Mouse (Mus musculus) neural tube, embryonic 13.5 days (tissue): ENCODE measurements around the gene Ccl7. TPM values are rescaled to one million over a fixed set of nuclear protein-coding genes. Genes with fewer than 3 reads are reported as not detected.

Source experiments
- ATAC-seq: fragments of 200-750 bp; cut with Nextera tagmentation; 2 replicates; pipeline ENCODE4 v1.8.0; 2017; ENCODE audit warnings: low read depth, mild to moderate bottlenecking, moderate TSS enrichment, moderate library complexity
- H3K27ac ChIP-seq: fragments of 300-500 bp; sonication (generic); replicated peaks from 2 replicates; pipeline ENCODE4 v1.5.1; 2015; ENCODE audit warnings: moderate library complexity, mild to moderate bottlenecking, inconsistent platforms
- H3K27me3 ChIP-seq: fragments of 300-500 bp; sonication (generic); 2 replicates; pipeline ENCODE4 v1.6.1; 2015; ENCODE audit warnings: mild to moderate bottlenecking, inconsistent platforms
- H3K36me3 ChIP-seq: fragments of 300-500 bp; sonication (generic); 2 replicates; pipeline ENCODE4 v1.6.1; 2015; ENCODE audit warnings: mild to moderate bottlenecking, inconsistent platforms
- H3K4me1 ChIP-seq: fragments of 300-500 bp; sonication (generic); replicated peaks from 2 replicates; pipeline ENCODE4 v1.6.1; 2015; ENCODE audit warnings: inconsistent platforms
- H3K4me2 ChIP-seq: fragments of 300-500 bp; sonication (generic); 2 replicates; pipeline ENCODE4 v1.6.1; 2015; ENCODE audit warnings: inconsistent platforms, mild to moderate bottlenecking, moderate library complexity
- H3K4me3 ChIP-seq: fragments of 300-500 bp; sonication (generic); 2 replicates; pipeline ENCODE4 v1.5.1; 2015; ENCODE audit warnings: mild to moderate bottlenecking, inconsistent platforms
- H3K9ac ChIP-seq: fragments of 300-500 bp; sonication (generic); 2 replicates; pipeline ENCODE4 v1.6.1; 2015; ENCODE audit warnings: moderate library complexity, mild to moderate bottlenecking, inconsistent platforms
- H3K9me3 ChIP-seq: fragments of 300-500 bp; sonication (generic); 2 replicates; pipeline ENCODE4 v1.6.1; 2016; ENCODE audit warnings: inconsistent platforms
- WGBS: fragments of 180-500 bp; shearing (Covaris S2); methylation state at CpG from one replicate; pipeline ENCODE4 v1.1.7; 2015; 5-methylcytosine and 5-hydroxymethylcytosine counted together
- polyA plus RNA-seq: library from polyadenylated mRNA; unstranded; fragments of >200 nt; fragmentation: Nextera tagmentation; extraction: Ambion mirVana; gene quantifications from 2 replicates; pipeline ENCODE4 v1.2.1, GENCODE M21; 2015

Gene Ccl7
- polyA plus RNA-seq, result 1.3 and 3.1 TPM in 2 replicates

- H3K9ac ChIP-seq, result no peak within 1 kb of the TSS
- H3K4me1 ChIP-seq, result no peaks in the 10 kb centered on the region
- H3K36me3 ChIP-seq, result no peaks in the 10 kb centered on the region
- ATAC-seq, result no peak
- no peak within 1 kb of the TSS for H3K4me2 ChIP-seq
- no peak within 1 kb of the TSS for H3K27ac ChIP-seq
- H3K4me3 ChIP-seq, result no peak within 1 kb of the TSS
- no peaks in the 10 kb centered on the region for H3K27me3 ChIP-seq
- 82% methylated on average over 3 of the region's 3 CpGs for WGBS
- H3K9me3 ChIP-seq, result no peaks in the 10 kb centered on the region
Measured at GRCm38 (mm10) chr11:82045471-82045870, at the start of gene Ccl7. Gene Ccl7, plus strand, starts transcription at chr11:82045712.

- Histone ChIP-seq H3K27ac (no peak overlapping the region), H3K9ac (no peak overlapping the region), H3K27me3 (no peaks in the 10 kb centered on the region), H3K4me3 (no peak overlapping the region), H3K4me1 (no peaks in the 10 kb centered on the region), H3K36me3 (no peaks in the 10 kb centered on the region), H3K4me2 (no peak overlapping the region), H3K9me3 (no peaks in the 10 kb centered on the region)
- 64% methylated on average over 10 of the region's 10 CpGs for WGBS
- 0 out of 2 replicates have a peak, but pooled peaks have one; percentile 67 for ATAC-seq
Measured at GRCm38 (mm10) chr11:81996172-81996841, 49.2 kb upstream of the Ccl7 start.

DNA sequence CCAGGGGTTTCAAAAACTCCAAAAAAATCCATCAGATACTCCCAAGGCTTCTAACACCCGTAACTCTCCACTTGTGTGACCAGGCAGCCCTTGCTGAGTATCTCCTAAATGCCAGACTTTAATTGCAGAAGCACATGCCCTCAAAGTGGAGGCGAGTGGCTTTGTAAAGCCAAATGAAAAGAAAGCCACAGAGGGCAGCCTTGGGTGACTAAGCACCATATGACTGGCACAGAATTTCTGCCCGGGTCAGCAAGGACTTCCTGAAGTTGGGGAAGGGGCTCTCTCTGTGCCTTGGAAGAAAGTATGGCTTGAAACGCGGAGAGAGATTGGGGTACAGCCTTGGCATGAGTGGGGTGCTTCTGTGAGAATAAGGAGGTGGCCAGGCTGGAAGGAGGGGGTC, 48.4 kb upstream of the Ccl7 start:
- no peak overlapping the region for H3K27ac ChIP-seq
- H3K36me3 ChIP-seq, result no peaks in the 10 kb centered on the region
- ATAC-seq, result no peak
- WGBS, result 86% methylated on average over 5 of the region's 5 CpGs
- H3K9me3 ChIP-seq, result no peaks in the 10 kb centered on the region
- H3K27me3 ChIP-seq, result no peaks in the 10 kb centered on the region
- no peak overlapping the region for H3K4me3 ChIP-seq
- H3K9ac ChIP-seq, result no peak overlapping the region
- H3K4me1 ChIP-seq, result no peaks in the 10 kb centered on the region
- H3K4me2 ChIP-seq, result no peak overlapping the region

GRCm38 (mm10) chr11:81998646-81999045, 46.9 kb upstream of the Ccl7 start:
- WGBS, result 91% methylated on average over 3 of the region's 3 CpGs
- no peaks in the 10 kb centered on the region for H3K4me1 ChIP-seq
- ATAC-seq, result no peak
- no peak overlapping the region for H3K27ac ChIP-seq
- no peaks in the 10 kb centered on the region for H3K36me3 ChIP-seq
- H3K4me3 ChIP-seq, result no peak overlapping the region
- H3K27me3 ChIP-seq, result no peaks in the 10 kb centered on the region
- H3K9me3 ChIP-seq, result no peaks in the 10 kb centered on the region
- H3K9ac ChIP-seq, result no peak overlapping the region
- no peak overlapping the region for H3K4me2 ChIP-seq

DNA sequence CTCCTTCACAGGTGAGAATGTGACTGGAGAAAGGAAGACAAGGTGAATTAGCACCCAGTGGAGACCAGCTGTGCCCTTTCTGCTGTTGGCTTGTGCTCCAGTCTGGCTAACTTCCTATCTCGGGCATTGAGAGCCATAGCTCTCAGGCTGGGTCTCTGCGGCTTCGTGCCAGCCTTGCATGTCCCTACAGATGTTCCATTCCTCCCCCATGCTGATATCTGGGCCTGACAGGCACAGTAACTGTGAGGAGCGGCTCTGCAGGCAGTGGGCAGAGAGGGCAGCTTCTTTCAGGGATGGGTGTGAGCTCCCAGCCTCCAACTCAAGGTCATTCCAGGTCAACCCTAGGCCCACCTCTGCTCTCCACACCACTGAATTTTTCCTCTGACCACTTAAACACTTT, 46.0 kb upstream of the Ccl7 start:
- WGBS, result 77% methylated on average over 4 of the region's 4 CpGs

GRCm38 (mm10) chr11:82000581-82000980, 44.9 kb upstream of the Ccl7 start:
- Histone ChIP-seq H3K36me3 (no peaks in the 10 kb centered on the region), H3K4me1 (no peaks in the 10 kb centered on the region), H3K9me3 (no peaks in the 10 kb centered on the region), H3K9ac (no peak overlapping the region), H3K4me3 (no peak overlapping the region), H3K4me2 (no peak overlapping the region), H3K27ac (no peak overlapping the region), H3K27me3 (no peaks in the 10 kb centered on the region)
- no peak for ATAC-seq
- 56% methylated on average over 5 of the region's 5 CpGs for WGBS

More for the DNA sequence above, 46.0 kb upstream of the Ccl7 start:
- Histone ChIP-seq H3K4me2 (no peak overlapping the region), H3K36me3 (no peaks in the 10 kb centered on the region), H3K4me3 (no peak overlapping the region), H3K9ac (no peak overlapping the region), H3K27me3 (no peaks in the 10 kb centered on the region), H3K27ac (no peak overlapping the region), H3K4me1 (no peaks in the 10 kb centered on the region), H3K9me3 (no peaks in the 10 kb centered on the region)
- no peak for ATAC-seq

- ATAC-seq, result no peak
Measured at GRCm38 (mm10) chr11:82004810-82005209, 40.7 kb upstream of the Ccl7 start.

GRCm38 (mm10) chr11:82006796-82007423, 38.6 kb upstream of the Ccl7 start:
- H3K4me1 ChIP-seq, result peaks cover 17% of the 10 kb centered on the region
- 56% methylated on average over 12 of the region's 12 CpGs for WGBS
- peak overlapping the region; percentile 3; the same call in 1 of the 2 replicates for H3K4me2 ChIP-seq
- H3K4me3 ChIP-seq, result no peak overlapping the region
- no peaks in the 10 kb centered on the region for H3K9me3 ChIP-seq
- no peaks in the 10 kb centered on the region for H3K27me3 ChIP-seq
- peak overlapping the region; percentile 43 for H3K27ac ChIP-seq
- ATAC-seq, result no peak
- no peaks in the 10 kb centered on the region for H3K36me3 ChIP-seq
- no peak overlapping the region for H3K9ac ChIP-seq

More at GRCm38 (mm10) chr11:82004810-82005209, 40.7 kb upstream of the Ccl7 start:
- H3K27me3 ChIP-seq, result no peaks in the 10 kb centered on the region
- no peaks in the 10 kb centered on the region for H3K36me3 ChIP-seq
- H3K4me2 ChIP-seq, result no peak overlapping the region
- no peak overlapping the region for H3K4me3 ChIP-seq
- no peak overlapping the region for H3K9ac ChIP-seq
- H3K9me3 ChIP-seq, result no peaks in the 10 kb centered on the region
- no peak overlapping the region for H3K27ac ChIP-seq
- 77% methylated on average over 2 of the region's 2 CpGs for WGBS
- H3K4me1 ChIP-seq, result peaks cover 17% of the 10 kb centered on the region

DNA sequence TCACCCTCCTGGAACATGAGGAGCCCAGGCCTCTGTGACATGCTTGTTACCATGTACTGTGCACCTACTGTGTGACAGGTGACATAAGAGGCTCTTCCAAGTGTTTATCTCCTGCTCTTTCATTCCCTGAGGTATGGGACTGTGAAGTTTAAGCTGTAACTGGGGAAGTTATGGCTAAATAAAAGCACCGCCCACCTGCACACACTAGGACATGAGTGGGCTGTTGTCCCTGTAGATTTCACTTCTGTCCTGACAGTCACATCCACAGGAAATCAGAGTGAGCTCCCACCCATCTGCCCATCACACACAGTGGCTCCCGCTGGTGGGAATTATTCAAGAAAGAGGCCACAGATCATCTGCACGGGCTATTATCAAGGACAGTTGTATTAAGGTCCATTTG, 35.4 kb upstream of the Ccl7 start:
- peaks cover 17% of the 10 kb centered on the region for H3K4me1 ChIP-seq
- H3K9me3 ChIP-seq, result no peaks in the 10 kb centered on the region
- no peak overlapping the region for H3K4me3 ChIP-seq
- no peaks in the 10 kb centered on the region for H3K27me3 ChIP-seq
- H3K36me3 ChIP-seq, result no peaks in the 10 kb centered on the region
- no peak overlapping the region for H3K27ac ChIP-seq
- 94% methylated on average over 3 of the region's 3 CpGs for WGBS
- no peak overlapping the region for H3K4me2 ChIP-seq
- no peak overlapping the region for H3K9ac ChIP-seq
- ATAC-seq, result no peak

- no peak overlapping the region for H3K4me3 ChIP-seq
- H3K4me1 ChIP-seq, result peaks cover 16% of the 10 kb centered on the region
- H3K27me3 ChIP-seq, result no peaks in the 10 kb centered on the region
- no peaks in the 10 kb centered on the region for H3K36me3 ChIP-seq
- H3K27ac ChIP-seq, result no peak overlapping the region
- H3K9ac ChIP-seq, result no peak overlapping the region
- no peaks in the 10 kb centered on the region for H3K9me3 ChIP-seq
- no peak for ATAC-seq
- H3K4me2 ChIP-seq, result no peak overlapping the region
- 58% methylated on average over 8 of the region's 8 CpGs for WGBS
Measured at GRCm38 (mm10) chr11:82011411-82012193, 33.9 kb upstream of the Ccl7 start.

GRCm38 (mm10) chr11:82013756-82014155, 31.8 kb upstream of the Ccl7 start:
- H3K27me3 ChIP-seq, result no peaks in the 10 kb centered on the region
- H3K4me3 ChIP-seq, result no peak overlapping the region
- 5% methylated on average over 1 of the region's 1 CpGs for WGBS
- H3K27ac ChIP-seq, result no peak overlapping the region
- no peak for ATAC-seq
- H3K4me2 ChIP-seq, result no peak overlapping the region
- H3K4me1 ChIP-seq, result no peaks in the 10 kb centered on the region
- no peaks in the 10 kb centered on the region for H3K36me3 ChIP-seq
- no peak overlapping the region for H3K9ac ChIP-seq
- H3K9me3 ChIP-seq, result no peaks in the 10 kb centered on the region

GRCm38 (mm10) chr11:82015066-82015465, 30.4 kb upstream of the Ccl7 start:
- Histone ChIP-seq H3K9me3 (no peaks in the 10 kb centered on the region), H3K4me2 (no peak overlapping the region), H3K4me1 (no peaks in the 10 kb centered on the region), H3K27ac (no peak overlapping the region), H3K36me3 (no peaks in the 10 kb centered on the region), H3K4me3 (no peak overlapping the region), H3K9ac (no peak overlapping the region), H3K27me3 (no peaks in the 10 kb centered on the region)
- 79% methylated on average over 2 of the region's 2 CpGs for WGBS
- ATAC-seq, result no peak
